Mouse (Mus musculus) CH12.LX (cell line): ENCODE data around the gene Med23.

Source experiments
- CTCF ChIP-seq, 2 experiments: IDR thresholded peaks in 1 of 2; conservative IDR thresholded peaks in 1 of 2; 2 replicates each; pipeline ENCODE4 v1.5.1; 2011 to 2012; ENCODE audit warnings: low read depth in 2 of 2, low read length in 2 of 2, improper control_type of control experiment in 1 of 2, inconsistent platforms in 1 of 2, mild to moderate bottlenecking in 1 of 2, moderate library complexity in 1 of 2
- ETS1 ChIP-seq: conservative IDR thresholded peaks from 2 replicates; pipeline ENCODE4 v1.6.1; 2012; ENCODE audit warnings: low read depth, mild to moderate bottlenecking, inconsistent platforms, low read length, improper control_type of control experiment, moderate library complexity
- MAFK ChIP-seq: IDR thresholded peaks from 2 replicates; pipeline ENCODE4 v1.6.1; 2011; ENCODE audit warnings: low read length, improper control_type of control experiment; ENCODE audit not compliant: insufficient replicate concordance
- POLR2A ChIP-seq: IDR thresholded peaks from 2 replicates; pipeline ENCODE4 v1.6.1; 2011; ENCODE audit warnings: low read depth, mild to moderate bottlenecking, improper control_type of control experiment, low read length
- RCOR1 ChIP-seq: conservative IDR thresholded peaks from 2 replicates; pipeline ENCODE4 v1.6.1; 2012; ENCODE audit warnings: low read depth, mild to moderate bottlenecking, inconsistent platforms, low read length, improper control_type of control experiment
- ZC3H11A ChIP-seq: IDR thresholded peaks from 2 replicates; pipeline ENCODE4 v1.6.1; 2012; ENCODE audit warnings: low read depth, mild to moderate bottlenecking, inconsistent platforms, low read length, improper control_type of control experiment

DNA sequence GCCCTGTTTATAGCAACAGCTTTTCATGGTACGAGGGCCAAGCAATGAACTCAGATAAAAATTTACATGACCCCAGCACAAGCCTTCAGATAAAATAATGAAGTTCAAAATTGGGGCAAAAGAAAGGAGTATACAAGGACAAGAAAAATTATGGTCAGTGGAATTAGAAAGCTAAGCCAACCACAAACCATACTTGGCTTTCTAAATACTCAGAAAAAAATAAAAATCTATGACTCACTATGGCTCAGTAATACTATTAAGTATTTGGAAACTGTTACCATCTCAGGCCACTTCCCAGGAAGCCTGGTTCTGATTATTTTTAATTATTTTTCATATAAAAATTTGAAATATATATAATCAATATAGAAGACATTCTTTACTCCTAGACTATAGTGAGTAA, 46.9 kb upstream of the Med23 start:
- TF ChIP-seq CTCF (conservative IDR thresholded peaks at IDR 0.05 in 1 of 2, IDR thresholded peaks at IDR 0.05 in 1 of 2; ENCODE audit: low read depth in 2 of 2, low read length in 2 of 2) (no peak), ZC3H11A (no peak), POLR2A (no peak), ETS1 (no peak), MAFK (no peak), RCOR1 (no peak)
